Mouse (Mus musculus) neural tube, embryonic 11.5 days (tissue): ENCODE data around the gene Srgap1. TPM values are rescaled to one million over a fixed set of nuclear protein-coding genes. Genes with fewer than 3 reads are reported as not detected.
A peak's percentile ranks its signal among the peaks of the same experiment; 100 is the strongest.

Source experiments
- ATAC-seq: fragments of 200-750 bp; cut with Nextera tagmentation; 2 replicates; pipeline ENCODE4 v1.8.0; 2017; ENCODE audit warnings: moderate number of reproducible peaks, mild to moderate bottlenecking, moderate TSS enrichment, moderate library complexity; ENCODE audit not compliant: insufficient read depth, low FRiP score, low TSS enrichment
- DNase-seq: peaks from one replicate; pipeline ENCODE4 v3.0.0-alpha.2; 2015; ENCODE audit warnings: low spot score
- H3K27ac ChIP-seq: fragments of 300-500 bp; sonication (generic); 2 replicates; pipeline ENCODE4 v1.5.1; 2014; ENCODE audit warnings: low read depth, mild to moderate bottlenecking, low read length
- H3K27me3 ChIP-seq: fragments of 300-500 bp; sonication (generic); 2 replicates; pipeline ENCODE4 v1.6.1; 2014; ENCODE audit warnings: mild to moderate bottlenecking, low read length, mixed read lengths; ENCODE audit not compliant: control insufficient read depth, insufficient read depth
- H3K36me3 ChIP-seq: fragments of 300-500 bp; sonication (generic); 2 replicates; pipeline ENCODE4 v1.6.1; 2014; ENCODE audit warnings: mild to moderate bottlenecking, low read length, moderate library complexity, mixed read lengths; ENCODE audit not compliant: control insufficient read depth, insufficient read depth
- H3K4me1 ChIP-seq: fragments of 300-500 bp; sonication (generic); 2 replicates; pipeline ENCODE4 v1.6.1; 2014; ENCODE audit warnings: low read length, mixed read lengths; ENCODE audit not compliant: control insufficient read depth, insufficient read depth
- H3K4me2 ChIP-seq: fragments of 300-500 bp; sonication (generic); 2 replicates; pipeline ENCODE4 v1.6.1; 2014; ENCODE audit warnings: low read depth, mild to moderate bottlenecking, moderate library complexity
- H3K4me3 ChIP-seq: fragments of 300-500 bp; sonication (generic); 2 replicates; pipeline ENCODE4 v1.5.1; 2014; ENCODE audit warnings: low read depth, low read length
- H3K9ac ChIP-seq: fragments of 300-500 bp; sonication (generic); 2 replicates; pipeline ENCODE4 v1.6.1; 2014; ENCODE audit warnings: mild to moderate bottlenecking, low read length
- H3K9me3 ChIP-seq: fragments of 300-500 bp; sonication (generic); 2 replicates; pipeline ENCODE4 v1.6.1; 2016; ENCODE audit warnings: low read length; ENCODE audit not compliant: control insufficient read depth
- WGBS: fragments of 180-500 bp; shearing (Covaris S2); extraction: QIAGEN DNeasy Blood & Tissue Kit; methylation state at CpG from one replicate; pipeline ENCODE4 v1.1.7; 2014; 5-methylcytosine and 5-hydroxymethylcytosine counted together
- polyA plus RNA-seq: library from polyadenylated mRNA; unstranded; fragments of >200 nt; fragmentation: Nextera tagmentation; extraction: Ambion mirVana; gene quantifications from 2 replicates; pipeline ENCODE4 v1.2.1, GENCODE M21; 2014

Srgap1 gene
- polyA plus RNA-seq, 1 experiment from 2014 or later, result 11.0 TPM

DNA sequence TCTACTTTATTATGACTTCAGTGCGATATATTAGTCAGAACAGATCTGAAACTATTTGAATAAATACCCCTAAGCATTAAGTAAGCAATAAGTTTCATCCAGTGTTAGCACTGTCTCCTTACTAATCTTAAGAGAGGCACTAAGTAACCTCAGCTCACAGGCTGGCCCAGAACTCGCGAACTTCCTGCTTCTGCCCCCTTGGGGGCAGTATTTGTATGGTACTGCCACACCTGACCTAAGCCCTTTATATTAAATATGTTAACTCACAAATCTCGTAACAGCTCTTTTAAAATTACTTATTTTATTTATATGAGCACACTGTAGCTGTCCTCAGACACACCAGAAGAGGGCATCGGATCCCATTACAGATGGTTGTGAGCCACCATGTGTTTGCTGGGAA, 213.7 kb downstream of the Srgap1 start:
- no peak for DNase-seq
- H3K9ac ChIP-seq, result no peak overlapping the region
- no peak for ATAC-seq
- WGBS, result 90% methylated on average over 5 of the region's 5 CpGs
- H3K4me1 ChIP-seq, result peaks cover 8% of the 10 kb centered on the region; the same call in 1 of the 2 replicates
- H3K4me2 ChIP-seq, result no peak overlapping the region
- no peak overlapping the region for H3K27ac ChIP-seq
- no peak overlapping the region for H3K4me3 ChIP-seq
- no peaks in the 10 kb centered on the region for H3K27me3 ChIP-seq
- no peaks in the 10 kb centered on the region for H3K9me3 ChIP-seq
- H3K36me3 ChIP-seq, result no peaks in the 10 kb centered on the region

GRCm38 (mm10) chr10:121830335-121831307, 216.5 kb downstream of the Srgap1 start:
- 71% methylated on average over 29 of the region's 29 CpGs for WGBS
- Histone ChIP-seq H3K4me1 (peaks cover 8% of the 10 kb centered on the region; the same call in 1 of the 2 replicates), H3K9ac (no peak overlapping the region), H3K27ac (no peak overlapping the region), H3K4me2 (no peak overlapping the region), H3K36me3 (no peaks in the 10 kb centered on the region), H3K4me3 (no peak overlapping the region), H3K9me3 (no peaks in the 10 kb centered on the region), H3K27me3 (no peaks in the 10 kb centered on the region)
- peak; percentile 21 for DNase-seq
- peak; percentile 51; the same call in 1 of the 2 replicates for ATAC-seq

GRCm38 (mm10) chr10:121829800-121830303, 217.3 kb downstream of the Srgap1 start:
- Histone ChIP-seq H3K4me1 (peaks cover 8% of the 10 kb centered on the region; the same call in 1 of the 2 replicates), H3K4me3 (no peak overlapping the region), H3K4me2 (no peak overlapping the region), H3K9me3 (no peaks in the 10 kb centered on the region), H3K9ac (no peak overlapping the region), H3K27me3 (no peaks in the 10 kb centered on the region), H3K27ac (0 out of 2 replicates have a peak overlapping the region, but pooled peaks have one; percentile 27), H3K36me3 (no peaks in the 10 kb centered on the region)
- no peak for DNase-seq
- ATAC-seq, result no peak
- 83% methylated on average over 5 of the region's 5 CpGs for WGBS

- DNase-seq (peak; percentile 28), ATAC-seq (0 out of 2 replicates have a peak, but pooled peaks have one; percentile 51)
- no peaks in the 10 kb centered on the region for H3K27me3 ChIP-seq
- H3K27ac ChIP-seq, result peak overlapping the region; percentile 27; the same call in 1 of the 2 replicates
- no peaks in the 10 kb centered on the region; the same call in 1 of the 2 replicates for H3K36me3 ChIP-seq
- no peak overlapping the region for H3K9ac ChIP-seq
- peaks cover 8% of the 10 kb centered on the region; the same call in 1 of the 2 replicates for H3K4me1 ChIP-seq
- H3K4me3 ChIP-seq, result no peak overlapping the region
- WGBS, result 40% methylated on average over 6 of the region's 6 CpGs
- H3K9me3 ChIP-seq, result no peaks in the 10 kb centered on the region
- H3K4me2 ChIP-seq, result no peak overlapping the region
These were observed 218.1 kb downstream of the Srgap1 start for GRCm38 (mm10) chr10:121829034-121829433.

GRCm38 (mm10) chr10:121822674-121823073, 224.4 kb downstream of the Srgap1 start:
- Histone ChIP-seq H3K9ac (no peak overlapping the region), H3K4me2 (no peak overlapping the region), H3K27ac (no peak overlapping the region), H3K27me3 (no peaks in the 10 kb centered on the region), H3K9me3 (no peaks in the 10 kb centered on the region), H3K36me3 (no peaks in the 10 kb centered on the region; the same call in 1 of the 2 replicates), H3K4me1 (no peaks in the 10 kb centered on the region), H3K4me3 (no peak overlapping the region)
- DNase-seq (no peak), ATAC-seq (no peak)
- WGBS, result 70% methylated on average over 5 of the region's 5 CpGs

DNA sequence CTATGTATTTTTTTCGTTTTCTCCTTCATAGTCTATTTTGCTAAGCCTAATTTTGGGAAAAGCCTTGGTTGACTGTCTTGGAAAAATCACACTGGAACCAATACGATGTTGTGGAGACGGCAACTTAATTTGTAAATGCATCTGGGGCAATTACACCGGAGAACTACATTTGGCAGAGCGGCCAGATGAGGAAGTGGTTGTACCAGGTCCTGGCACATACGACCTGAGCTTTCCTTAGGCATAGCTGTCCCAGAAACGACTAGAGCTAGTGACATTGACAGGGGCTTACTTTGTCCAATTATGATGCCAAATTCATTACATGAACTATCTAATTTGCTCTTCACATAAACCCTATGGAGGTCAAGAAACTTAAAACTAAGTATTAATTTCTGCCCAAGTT, 226.3 kb downstream of the Srgap1 start:
- Histone ChIP-seq H3K4me1 (no peaks in the 10 kb centered on the region), H3K27ac (no peak overlapping the region), H3K27me3 (no peaks in the 10 kb centered on the region), H3K36me3 (no peaks in the 10 kb centered on the region; the same call in 1 of the 2 replicates), H3K9ac (no peak overlapping the region), H3K4me3 (no peak overlapping the region), H3K9me3 (no peaks in the 10 kb centered on the region), H3K4me2 (no peak overlapping the region)
- DNase-seq (no peak), ATAC-seq (no peak)
- WGBS, result 90% methylated on average over 7 of the region's 7 CpGs

DNA sequence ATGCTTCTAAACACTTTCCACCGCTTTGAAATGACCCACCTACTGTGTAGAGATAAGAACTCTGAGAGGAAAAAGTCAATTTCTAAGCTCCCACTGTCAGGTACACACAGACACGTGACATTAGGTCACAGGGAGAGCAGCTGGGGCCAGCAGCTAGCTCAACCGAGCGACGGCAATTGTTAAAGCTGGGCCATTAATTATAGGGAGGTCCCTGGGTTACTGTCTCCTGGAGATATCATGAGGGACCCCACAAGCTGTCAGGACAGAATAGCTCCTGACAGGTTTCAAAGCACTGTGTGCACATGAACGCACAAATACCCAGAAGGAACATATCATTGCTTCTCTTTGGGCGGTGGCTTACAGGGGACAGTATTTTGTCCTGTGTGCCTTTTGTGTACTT, 229.1 kb downstream of the Srgap1 start:
- no peak overlapping the region for H3K4me3 ChIP-seq
- ATAC-seq, result peak; percentile 53; the same call in 1 of the 2 replicates
- no peaks in the 10 kb centered on the region for H3K27me3 ChIP-seq
- no peak overlapping the region for H3K27ac ChIP-seq
- no peaks in the 10 kb centered on the region for H3K4me1 ChIP-seq
- DNase-seq, result no peak
- no peak overlapping the region for H3K9ac ChIP-seq
- H3K36me3 ChIP-seq, result no peaks in the 10 kb centered on the region
- 43% methylated on average over 7 of the region's 7 CpGs for WGBS
- H3K4me2 ChIP-seq, result no peak overlapping the region
- no peaks in the 10 kb centered on the region for H3K9me3 ChIP-seq

GRCm38 (mm10) chr10:121807771-121808170, 239.3 kb downstream of the Srgap1 start:
- no peak overlapping the region for H3K27ac ChIP-seq
- H3K9me3 ChIP-seq, result no peaks in the 10 kb centered on the region
- no peak overlapping the region for H3K4me2 ChIP-seq
- DNase-seq (no peak), ATAC-seq (no peak)
- no peaks in the 10 kb centered on the region for H3K4me1 ChIP-seq
- 93% methylated on average over 11 of the region's 11 CpGs for WGBS
- H3K36me3 ChIP-seq, result 0 out of 2 replicates have a peak, but pooled peaks cover 2% of the 10 kb centered on the region
- H3K27me3 ChIP-seq, result no peaks in the 10 kb centered on the region
- no peak overlapping the region for H3K4me3 ChIP-seq
- no peak overlapping the region for H3K9ac ChIP-seq
